Mouse (Mus musculus): ENCODE measurements at regions not wholly inside any gene's neighbourhood (a gene's known extent, or its start where the extent isn't known, plus 50 kb on each side); places are given as distances from the start of the nearest gene placed in this dataset.
"Not testable (repeated sequence)": the region's sequence is repeated elsewhere in the genome, so short reads cannot be mapped to it uniquely, and the experiment has no call there.

GRCm38 (mm10) chr7:138724829-138725228 is 121.0 kb upstream of the Ppp2r2d start:
- Histone ChIP-seq H3K27me3 (ENCODE audit: control insufficient read depth, insufficient read depth, low read length) (no peaks in the 10 kb centered on the region), H3K36me3 (replicated peaks; ENCODE audit: control insufficient read depth, insufficient read depth, low read length) (no peaks in the 10 kb centered on the region), H3K27ac (ENCODE audit: low read depth) (no peak overlapping the region), H3K9me3 (replicated peaks; ENCODE audit: control insufficient read depth, low read length) (no peaks in the 10 kb centered on the region), H3K4me1 (ENCODE audit: control insufficient read depth, insufficient read depth) (no peaks in the 10 kb centered on the region), H3K4me2 (ENCODE audit: low read depth, low read length) (no peak overlapping the region), H3K9ac (replicated peaks; ENCODE audit: low read depth, low read length) (no peak overlapping the region), H3K4me3 (ENCODE audit: low read depth, low read length) (no peak overlapping the region)
- ATAC-seq (ENCODE audit: insufficient read depth, low read depth) (no peak), DNase-seq (ENCODE audit: low spot score) (no peak)
- 67% methylated on average over 2 of the region's 2 CpGs for WGBS
- TF ChIP-seq EP300 (IDR thresholded peaks at IDR 0.05; ENCODE audit: low read depth) (no peak), CTCF (IDR thresholded peaks at IDR 0.05; ENCODE audit: low read depth) (no peak)

- Histone ChIP-seq H3K36me3 (replicated peaks; ENCODE audit: control insufficient read depth, insufficient read depth, low read length) (no peaks in the 10 kb centered on the region), H3K9ac (replicated peaks; ENCODE audit: low read depth, low read length) (no peak overlapping the region), H3K4me2 (ENCODE audit: low read depth, low read length) (no peak overlapping the region), H3K4me3 (ENCODE audit: low read depth, low read length) (no peak overlapping the region), H3K27me3 (ENCODE audit: control insufficient read depth, insufficient read depth, low read length) (no peaks in the 10 kb centered on the region), H3K4me1 (ENCODE audit: control insufficient read depth, insufficient read depth) (no peaks in the 10 kb centered on the region), H3K27ac (ENCODE audit: low read depth) (no peak overlapping the region), H3K9me3 (replicated peaks; ENCODE audit: control insufficient read depth, low read length) (no peaks in the 10 kb centered on the region)
- TF ChIP-seq CTCF (IDR thresholded peaks at IDR 0.05; ENCODE audit: low read depth) (no peak), EP300 (IDR thresholded peaks at IDR 0.05; ENCODE audit: low read depth) (no peak)
- DNase-seq (ENCODE audit: low spot score) (no peak), ATAC-seq (ENCODE audit: insufficient read depth, low read depth) (no peak)
- WGBS = 72% methylated on average over 5 of the region's 5 CpGs
These were observed 126.3 kb upstream of the Ppp2r2d start for GRCm38 (mm10) chr7:138719608-138720007.

- no peaks in the 10 kb centered on the region for H3K36me3 ChIP-seq (replicated peaks; ENCODE audit: control insufficient read depth, insufficient read depth, low read length)
- no peaks in the 10 kb centered on the region for H3K27me3 ChIP-seq (ENCODE audit: control insufficient read depth, insufficient read depth, low read length)
- ATAC-seq (ENCODE audit: insufficient read depth, low read depth) (no peak), DNase-seq (ENCODE audit: low spot score) (no peak)
- no peaks in the 10 kb centered on the region for H3K9me3 ChIP-seq (replicated peaks; ENCODE audit: control insufficient read depth, low read length)
- no peak overlapping the region for H3K4me3 ChIP-seq (ENCODE audit: low read depth, low read length)
- no peaks in the 10 kb centered on the region for H3K4me1 ChIP-seq (ENCODE audit: control insufficient read depth, insufficient read depth)
- TF ChIP-seq CTCF (IDR thresholded peaks at IDR 0.05; ENCODE audit: low read depth) (no peak), EP300 (IDR thresholded peaks at IDR 0.05; ENCODE audit: low read depth) (no peak)
- 63% methylated on average over 3 of the region's 3 CpGs for WGBS
- H3K27ac ChIP-seq (ENCODE audit: low read depth) = no peak overlapping the region
- H3K9ac ChIP-seq (replicated peaks; ENCODE audit: low read depth, low read length) = no peak overlapping the region
- H3K4me2 ChIP-seq (ENCODE audit: low read depth, low read length) = no peak overlapping the region
These were observed 126.8 kb upstream of the Ppp2r2d start for GRCm38 (mm10) chr7:138719115-138719514.

- WGBS = 65% methylated on average over 1 of the region's 1 CpGs
- no peak overlapping the region for H3K27ac ChIP-seq (ENCODE audit: low read depth)
- no peak for TF ChIP-seq EP300 (IDR thresholded peaks at IDR 0.05; ENCODE audit: low read depth)
- no peak overlapping the region for H3K4me3 ChIP-seq (ENCODE audit: low read depth, low read length)
- no peak overlapping the region for H3K4me2 ChIP-seq (ENCODE audit: low read depth, low read length)
- H3K9ac ChIP-seq (replicated peaks; ENCODE audit: low read depth, low read length) = no peak overlapping the region
- ATAC-seq (ENCODE audit: insufficient read depth, low read depth) (no peak), DNase-seq (ENCODE audit: low spot score) (no peak)
- no peaks in the 10 kb centered on the region for H3K4me1 ChIP-seq (ENCODE audit: control insufficient read depth, insufficient read depth)
- no peaks in the 10 kb centered on the region for H3K36me3 ChIP-seq (replicated peaks; ENCODE audit: control insufficient read depth, insufficient read depth, low read length)
- H3K27me3 ChIP-seq (ENCODE audit: control insufficient read depth, insufficient read depth, low read length) = no peaks in the 10 kb centered on the region
- H3K9me3 ChIP-seq (replicated peaks; ENCODE audit: control insufficient read depth, low read length) = no peaks in the 10 kb centered on the region
These were observed 131.1 kb upstream of the Ppp2r2d start for GRCm38 (mm10) chr7:138714731-138715130.

- ATAC-seq (ENCODE audit: insufficient read depth, low read depth) (no peak), DNase-seq (ENCODE audit: low spot score) (no peak)
- Histone ChIP-seq H3K4me3 (ENCODE audit: low read depth, low read length) (no peak overlapping the region), H3K9me3 (replicated peaks; ENCODE audit: control insufficient read depth, low read length) (no peaks in the 10 kb centered on the region), H3K36me3 (replicated peaks; ENCODE audit: control insufficient read depth, insufficient read depth, low read length) (no peaks in the 10 kb centered on the region), H3K4me2 (ENCODE audit: low read depth, low read length) (no peak overlapping the region), H3K9ac (replicated peaks; ENCODE audit: low read depth, low read length) (no peak overlapping the region), H3K27me3 (ENCODE audit: control insufficient read depth, insufficient read depth, low read length) (no peaks in the 10 kb centered on the region), H3K4me1 (ENCODE audit: control insufficient read depth, insufficient read depth) (no peaks in the 10 kb centered on the region), H3K27ac (ENCODE audit: low read depth) (no peak overlapping the region)
- TF ChIP-seq CTCF (IDR thresholded peaks at IDR 0.05; ENCODE audit: low read depth) (no peak), EP300 (IDR thresholded peaks at IDR 0.05; ENCODE audit: low read depth) (no peak)
- WGBS = 75% methylated on average over 6 of the region's 6 CpGs
These were observed 137.5 kb upstream of the Ppp2r2d start for GRCm38 (mm10) chr7:138708373-138708772.

GRCm38 (mm10) chr7:138699599-138699998 is 146.3 kb upstream of the Ppp2r2d start:
- ATAC-seq (ENCODE audit: insufficient read depth, low read depth) = peak; percentile 30; the same call in 1 of the 2 replicates
- not testable (repeated sequence) for H3K27me3 ChIP-seq (ENCODE audit: control insufficient read depth, insufficient read depth, low read length); DNase-seq (ENCODE audit: low spot score); H3K9me3 ChIP-seq (replicated peaks; ENCODE audit: control insufficient read depth, low read length); H3K27ac ChIP-seq (ENCODE audit: low read depth); H3K4me1 ChIP-seq (ENCODE audit: control insufficient read depth, insufficient read depth); H3K9ac ChIP-seq (replicated peaks; ENCODE audit: low read depth, low read length); H3K4me2 ChIP-seq (ENCODE audit: low read depth, low read length); H3K4me3 ChIP-seq (ENCODE audit: low read depth, low read length); H3K36me3 ChIP-seq (replicated peaks; ENCODE audit: control insufficient read depth, insufficient read depth, low read length)
- WGBS = 0% methylated on average over 1 of the region's 1 CpGs

All from heart, postnatal 0 days (tissue).